Mouse (Mus musculus) kidney, postnatal 0 days (tissue): ENCODE data around the gene Gm20388. TPM values are rescaled to one million over a fixed set of nuclear protein-coding genes. Genes with fewer than 3 reads are reported as not detected.

Experiments used
- ATAC-seq: fragments of 200-750 bp; cut with Nextera tagmentation; replicated peaks from 2 replicates; pipeline ENCODE4 v1.8.0; 2017; ENCODE audit warnings: low read depth, moderate number of reproducible peaks, moderate TSS enrichment, moderate library complexity; ENCODE audit not compliant: low FRiP score
- DNase-seq: peaks from one replicate; pipeline ENCODE4 v3.0.0-alpha.2; 2016; ENCODE audit warnings: low spot score
- H3K27ac ChIP-seq: fragments of 300-500 bp; sonication (generic); 2 replicates; pipeline ENCODE4 v1.5.1; 2014; ENCODE audit warnings: mild to moderate bottlenecking
- H3K27me3 ChIP-seq: fragments of 300-500 bp; sonication (generic); 2 replicates; pipeline ENCODE4 v1.6.1; 2014; ENCODE audit warnings: low read length, mixed read lengths; ENCODE audit not compliant: insufficient read depth
- H3K36me3 ChIP-seq: fragments of 300-500 bp; sonication (generic); 2 replicates; pipeline ENCODE4 v1.6.1; 2014; ENCODE audit warnings: low read length, mixed read lengths; ENCODE audit not compliant: insufficient read depth
- H3K4me1 ChIP-seq: fragments of 300-500 bp; sonication (generic); replicated peaks from 2 replicates; pipeline ENCODE4 v1.6.1; 2014; ENCODE audit warnings: antibody characterized with exemption, low read length, mixed read lengths; ENCODE audit not compliant: insufficient read depth
- H3K4me2 ChIP-seq: fragments of 300-500 bp; sonication (generic); 2 replicates; pipeline ENCODE4 v1.6.1; 2014; ENCODE audit warnings: mild to moderate bottlenecking, low read length, moderate library complexity, mixed read lengths
- H3K4me3 ChIP-seq: fragments of 300-500 bp; sonication (generic); replicated peaks from 2 replicates; pipeline ENCODE4 v1.5.1; 2014; ENCODE audit warnings: low read depth, low read length
- H3K9ac ChIP-seq: fragments of 300-500 bp; sonication (generic); 2 replicates; pipeline ENCODE4 v1.6.1; 2014; ENCODE audit warnings: low read depth, low read length
- H3K9me3 ChIP-seq: fragments of 300-500 bp; sonication (generic); replicated peaks from 2 replicates; pipeline ENCODE4 v1.6.1; 2016; ENCODE audit warnings: low read length, inconsistent platforms, mixed read lengths
- CTCF ChIP-seq: IDR thresholded peaks from 2 replicates; pipeline ENCODE4 v1.5.1; 2016; ENCODE audit warnings: antibody characterized with exemption, low read depth, mild to moderate bottlenecking, moderate library complexity
- WGBS: fragments of 180-500 bp; shearing (Covaris S2); extraction: QIAGEN DNeasy Blood & Tissue Kit; methylation state at CpG from one replicate; pipeline ENCODE4 v1.1.7; 2014; 5-methylcytosine and 5-hydroxymethylcytosine counted together
- polyA plus RNA-seq: library from polyadenylated mRNA; unstranded; fragments of >200 nt; fragmentation: Nextera tagmentation; extraction: Ambion mirVana; gene quantifications from 2 replicates; pipeline ENCODE4 v1.2.1, GENCODE M21; 2015

The Gm20388 gene
- polyA plus RNA-seq, 1 experiment from 2014 or later = not detected

GRCm38 (mm10) chr8:122301081-122301480 lies 2390.4 kb downstream of the Gm20388 start:
- Histone ChIP-seq H3K4me1 (peaks cover 5% of the 10 kb centered on the region; the same call in 1 of the 2 replicates), H3K36me3 (no peaks in the 10 kb centered on the region), H3K9ac (no peak overlapping the region), H3K4me2 (no peak overlapping the region), H3K4me3 (no peak overlapping the region), H3K27me3 (no peaks in the 10 kb centered on the region), H3K27ac (no peak overlapping the region), H3K9me3 (no peaks in the 10 kb centered on the region)
- no peak for DNase-seq
- no peak for TF ChIP-seq CTCF
- no peak for ATAC-seq
- 68% methylated on average over 13 of the region's 13 CpGs for WGBS

GRCm38 (mm10) chr8:122301866-122302265 lies 2391.2 kb downstream of the Gm20388 start:
- no peak for TF ChIP-seq CTCF
- Histone ChIP-seq H3K9me3 (no peaks in the 10 kb centered on the region), H3K4me3 (no peak overlapping the region), H3K9ac (no peak overlapping the region), H3K36me3 (no peaks in the 10 kb centered on the region), H3K4me1 (0 out of 2 replicates have a peak, but pooled peaks cover 4% of the 10 kb centered on the region), H3K4me2 (no peak overlapping the region), H3K27me3 (no peaks in the 10 kb centered on the region), H3K27ac (no peak overlapping the region)
- WGBS = 83% methylated on average over 5 of the region's 5 CpGs
- DNase-seq (no peak), ATAC-seq (no peak)

GRCm38 (mm10) chr8:122303451-122303850 lies 2392.8 kb downstream of the Gm20388 start:
- Histone ChIP-seq H3K4me2 (no peak overlapping the region), H3K27ac (no peak overlapping the region), H3K9ac (no peak overlapping the region), H3K4me3 (no peak overlapping the region), H3K9me3 (no peaks in the 10 kb centered on the region), H3K36me3 (peaks cover 4% of the 10 kb centered on the region; the same call in 1 of the 2 replicates), H3K4me1 (0 out of 2 replicates have a peak, but pooled peaks cover 4% of the 10 kb centered on the region), H3K27me3 (no peaks in the 10 kb centered on the region)
- ATAC-seq (no peak), DNase-seq (no peak)
- 55% methylated on average over 6 of the region's 6 CpGs for WGBS
- no peak for TF ChIP-seq CTCF

DNA sequence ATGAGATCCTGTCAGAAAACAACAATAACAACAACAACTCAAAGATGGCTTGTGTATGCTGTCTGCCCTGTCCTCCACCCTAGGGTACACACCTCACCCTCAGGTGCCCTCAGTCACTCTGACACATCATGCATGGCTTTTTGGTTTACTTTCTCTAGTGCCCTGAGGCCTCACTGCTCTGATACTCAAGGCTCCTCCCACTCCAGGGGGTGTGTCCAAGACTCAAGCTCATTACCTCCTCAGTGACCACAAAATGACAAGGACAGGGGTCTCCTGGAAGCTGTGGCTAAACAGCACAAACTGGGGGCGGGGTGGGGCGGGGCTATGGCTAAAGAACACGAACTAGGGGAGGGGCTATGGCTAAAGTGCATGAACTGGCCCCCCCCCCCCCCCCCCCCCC lies 2393.4 kb downstream of the Gm20388 start:
- H3K36me3 ChIP-seq = peaks cover 9% of the 10 kb centered on the region; the same call in 1 of the 2 replicates
- H3K4me2 ChIP-seq = no peak overlapping the region
- TF ChIP-seq CTCF = no peak
- H3K27ac ChIP-seq = no peak overlapping the region
- no peak overlapping the region for H3K4me3 ChIP-seq
- WGBS = 20% methylated on average over 3 of the region's 3 CpGs
- H3K27me3 ChIP-seq = no peaks in the 10 kb centered on the region
- ATAC-seq (peak; percentile 23; the same call in 1 of the 2 replicates), DNase-seq (peak; percentile 20)
- H3K4me1 ChIP-seq = 0 out of 2 replicates have a peak, but pooled peaks cover 4% of the 10 kb centered on the region
- no peaks in the 10 kb centered on the region for H3K9me3 ChIP-seq
- no peak overlapping the region for H3K9ac ChIP-seq

- H3K27me3 ChIP-seq = no peaks in the 10 kb centered on the region
- H3K36me3 ChIP-seq = peaks cover 9% of the 10 kb centered on the region; the same call in 1 of the 2 replicates
- no peak for ATAC-seq
- H3K4me3 ChIP-seq = no peak overlapping the region
- DNase-seq = no peak
- H3K4me2 ChIP-seq = no peak overlapping the region
- H3K27ac ChIP-seq = no peak overlapping the region
- H3K9me3 ChIP-seq = no peaks in the 10 kb centered on the region
- no peaks in the 10 kb centered on the region for H3K4me1 ChIP-seq
- TF ChIP-seq CTCF = no peak
- WGBS = 70% methylated on average over 26 of the region's 26 CpGs
- H3K9ac ChIP-seq = no peak overlapping the region
These were observed 2396.2 kb downstream of the Gm20388 start for GRCm38 (mm10) chr8:122306660-122307399.

GRCm38 (mm10) chr8:122307836-122308235 lies 2397.2 kb downstream of the Gm20388 start:
- 86% methylated on average over 8 of the region's 8 CpGs for WGBS
- H3K4me1 ChIP-seq = no peaks in the 10 kb centered on the region
- DNase-seq = no peak

More at GRCm38 (mm10) chr8:122307836-122308235, 2397.2 kb downstream of the Gm20388 start:
- Histone ChIP-seq H3K9ac (no peak overlapping the region), H3K4me2 (no peak overlapping the region), H3K27ac (no peak overlapping the region), H3K4me3 (no peak overlapping the region), H3K9me3 (no peaks in the 10 kb centered on the region), H3K27me3 (no peaks in the 10 kb centered on the region), H3K36me3 (peaks cover 9% of the 10 kb centered on the region; the same call in 1 of the 2 replicates)
- TF ChIP-seq CTCF = no peak
- ATAC-seq = no peak
